Mouse (Mus musculus) ES-E14 (cell line): ENCODE measurements at regions not wholly inside any gene's neighbourhood (a gene's known extent, or its start where the extent isn't known, plus 50 kb on each side); places are given as distances from the start of the nearest gene placed in this dataset.

Experiments used
- MAFK ChIP-seq: IDR thresholded peaks from 2 replicates; pipeline ENCODE4 v1.6.1; 2014; ENCODE audit warnings: mild to moderate bottlenecking, low read depth, low read length, inconsistent platforms; ENCODE audit not compliant: insufficient read depth
- ZC3H11A ChIP-seq: IDR thresholded peaks from 2 replicates; pipeline ENCODE4 v1.6.1; 2012; ENCODE audit warnings: low read depth, mild to moderate bottlenecking, inconsistent platforms, low read length, borderline replicate concordance

- TF ChIP-seq MAFK (no peak), ZC3H11A (no peak)
These were observed 134.3 kb upstream of the Thsd7b start for GRCm38 (mm10) chr1:129138783-129139182.
